Mouse (Mus musculus): ENCODE measurements around the gene Mocs1. TPM values are rescaled to one million over a fixed set of nuclear protein-coding genes. Genes with fewer than 3 reads are reported as not detected.
A peak's percentile ranks its signal among the peaks of the same experiment; 100 is the strongest.

The Mocs1 gene
- polyA plus RNA-seq, 1 experiment from 2014 or later: 5.9 TPM

- H3K4me3 ChIP-seq: no peak overlapping the region
- no peak overlapping the region for H3K27ac ChIP-seq
- H3K4me1 ChIP-seq: no peaks in the 10 kb centered on the region
- no peaks in the 10 kb centered on the region for H3K27me3 ChIP-seq (ENCODE audit: poor library complexity, severe bottlenecking)
- 77% methylated on average over 6 of the region's 6 CpGs for WGBS
- DNase-seq (ENCODE audit: extremely low spot score, low spot score): no peak
- no peaks in the 10 kb centered on the region for H3K9me3 ChIP-seq
- no peaks in the 10 kb centered on the region for H3K36me3 ChIP-seq (replicated peaks)
Measured at GRCm38 (mm10) chr17:49419813-49420212, 8.3 kb upstream of the Mocs1 start.

- Histone ChIP-seq H3K27me3 (ENCODE audit: poor library complexity, severe bottlenecking) (no peaks in the 10 kb centered on the region), H3K9me3 (no peaks in the 10 kb centered on the region), H3K4me1 (no peaks in the 10 kb centered on the region), H3K4me3 (no peak overlapping the region), H3K27ac (no peak overlapping the region), H3K36me3 (replicated peaks) (no peaks in the 10 kb centered on the region)
- 77% methylated on average over 3 of the region's 3 CpGs for WGBS
- no peak for DNase-seq (ENCODE audit: extremely low spot score, low spot score)
Measured at GRCm38 (mm10) chr17:49422286-49423066, 5.7 kb upstream of the Mocs1 start.

DNA sequence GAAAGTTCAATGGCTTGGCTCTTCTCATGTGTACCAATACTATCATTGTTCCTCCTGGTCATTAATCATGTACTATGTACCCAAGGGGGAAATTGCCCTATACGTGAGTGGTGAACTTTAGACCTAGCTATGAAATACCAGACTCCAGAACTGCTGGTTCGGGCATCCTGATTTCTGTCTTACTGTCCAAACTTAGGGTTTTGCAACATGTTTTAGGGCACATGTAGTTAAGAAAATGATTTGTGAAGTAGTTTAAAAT lies 5.2 kb upstream of the Mocs1 start:
- WGBS: 94% methylated on average over 2 of the region's 2 CpGs

GRCm38 (mm10) chr17:49423872-49424271 lies 4.3 kb upstream of the Mocs1 start:
- H3K36me3 ChIP-seq (replicated peaks): no peaks in the 10 kb centered on the region
- 84% methylated on average over 3 of the region's 3 CpGs for WGBS
- H3K4me1 ChIP-seq: peaks cover 5% of the 10 kb centered on the region
- no peak for DNase-seq (ENCODE audit: extremely low spot score, low spot score)
- H3K9me3 ChIP-seq: no peaks in the 10 kb centered on the region
- no peaks in the 10 kb centered on the region for H3K27me3 ChIP-seq (ENCODE audit: poor library complexity, severe bottlenecking)
- no peak overlapping the region for H3K4me3 ChIP-seq
- H3K27ac ChIP-seq: no peak overlapping the region

More for the DNA sequence above, 5.2 kb upstream of the Mocs1 start:
- H3K27me3 ChIP-seq (ENCODE audit: poor library complexity, severe bottlenecking): no peaks in the 10 kb centered on the region
- no peaks in the 10 kb centered on the region for H3K9me3 ChIP-seq
- H3K4me1 ChIP-seq: no peaks in the 10 kb centered on the region
- no peak overlapping the region for H3K27ac ChIP-seq
- no peak for DNase-seq (ENCODE audit: extremely low spot score, low spot score)
- H3K36me3 ChIP-seq (replicated peaks): no peaks in the 10 kb centered on the region
- no peak overlapping the region for H3K4me3 ChIP-seq

- Histone ChIP-seq H3K9me3 (no peaks in the 10 kb centered on the region), H3K27ac (no peak overlapping the region), H3K4me3 (peak overlapping the region; percentile 78), H3K27me3 (ENCODE audit: poor library complexity, severe bottlenecking) (no peaks in the 10 kb centered on the region), H3K36me3 (replicated peaks) (no peaks in the 10 kb centered on the region), H3K4me1 (peaks cover 29% of the 10 kb centered on the region)
- DNase-seq (ENCODE audit: extremely low spot score, low spot score): no peak
- 17% methylated on average over 9 of the region's 9 CpGs for WGBS
Measured at GRCm38 (mm10) chr17:49427631-49428238, 427 bp upstream of the Mocs1 start.

- no peak for DNase-seq (ENCODE audit: extremely low spot score, low spot score)
- WGBS: 74% methylated on average over 13 of the region's 13 CpGs
- Histone ChIP-seq H3K4me1 (peaks cover 29% of the 10 kb centered on the region), H3K27me3 (ENCODE audit: poor library complexity, severe bottlenecking) (no peaks in the 10 kb centered on the region), H3K9me3 (no peaks in the 10 kb centered on the region), H3K4me3 (peak overlapping the region; percentile 78), H3K27ac (peak overlapping the region; percentile 91), H3K36me3 (replicated peaks) (peaks cover 10% of the 10 kb centered on the region)
Measured at GRCm38 (mm10) chr17:49428751-49429415, 721 bp downstream of the Mocs1 start.

DNA sequence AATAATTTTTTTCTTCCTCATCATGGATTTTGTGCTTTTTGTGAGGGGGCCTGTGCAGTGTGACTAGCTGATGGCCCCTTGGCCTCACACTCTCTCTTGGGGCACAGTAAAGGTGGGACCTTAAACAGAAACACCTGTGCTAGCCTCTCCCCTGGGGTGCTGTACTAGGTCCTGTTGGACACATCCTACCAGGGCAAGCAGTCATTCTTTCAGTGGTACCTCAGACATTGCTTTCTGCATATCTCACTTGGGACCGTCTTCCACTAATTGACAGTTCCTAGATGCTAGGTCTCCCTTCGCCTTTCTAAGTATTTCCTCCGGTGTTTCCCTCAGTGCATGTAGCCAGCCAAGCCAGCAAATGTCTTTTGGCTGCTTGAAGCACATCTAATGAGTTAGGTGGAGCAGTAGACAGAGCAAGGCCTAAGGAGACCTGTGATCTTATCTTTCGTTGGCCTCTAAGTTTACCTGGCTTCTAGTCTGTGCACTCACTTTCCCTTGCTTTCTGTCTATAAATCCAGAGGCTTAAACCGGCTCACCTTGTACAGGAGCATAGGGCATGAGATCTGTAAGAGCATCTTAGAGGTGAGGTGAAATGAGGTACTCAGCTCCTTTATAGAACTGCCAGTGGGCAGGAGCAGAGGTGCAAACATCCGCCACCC lies 1.4 kb downstream of the Mocs1 start:
- peaks cover 15% of the 10 kb centered on the region for H3K36me3 ChIP-seq (replicated peaks)
- no peak overlapping the region for H3K27ac ChIP-seq
- no peak for DNase-seq (ENCODE audit: extremely low spot score, low spot score)
- H3K4me3 ChIP-seq: no peak overlapping the region; the same call in 1 of the 2 replicates
- 93% methylated on average over 6 of the region's 6 CpGs for WGBS
- peaks cover 29% of the 10 kb centered on the region for H3K4me1 ChIP-seq
- no peaks in the 10 kb centered on the region for H3K27me3 ChIP-seq (ENCODE audit: poor library complexity, severe bottlenecking)
- H3K9me3 ChIP-seq: no peaks in the 10 kb centered on the region

DNA sequence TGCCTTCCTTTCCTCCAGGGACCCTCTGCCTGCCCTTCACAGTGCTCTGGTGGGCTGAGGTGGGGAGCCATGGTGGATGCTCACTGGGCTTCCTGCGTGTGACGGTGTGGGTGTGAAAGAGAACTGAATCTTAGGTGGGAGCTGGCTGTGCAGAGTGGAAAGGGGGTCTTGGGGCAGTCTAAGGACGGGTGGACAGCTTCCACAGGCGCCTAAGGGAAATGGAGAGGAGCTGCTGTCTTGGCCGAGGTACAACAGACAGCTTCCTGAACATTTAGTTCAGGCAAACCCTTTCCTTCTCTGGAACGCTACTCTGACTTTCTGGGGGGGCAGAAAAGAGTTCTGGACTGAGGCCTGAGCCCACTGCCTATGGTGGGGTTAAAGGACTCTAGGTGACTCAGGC lies 2.0 kb downstream of the Mocs1 start:
- peaks cover 20% of the 10 kb centered on the region for H3K36me3 ChIP-seq (replicated peaks)
- DNase-seq (ENCODE audit: extremely low spot score, low spot score): no peak
- H3K4me1 ChIP-seq: peaks cover 29% of the 10 kb centered on the region

GRCm38 (mm10) chr17:49431176-49431575 lies 3.0 kb downstream of the Mocs1 start:
- H3K9me3 ChIP-seq: 0 out of 2 replicates have a peak, but pooled peaks cover 5% of the 10 kb centered on the region
- DNase-seq (ENCODE audit: extremely low spot score, low spot score): no peak
- H3K4me3 ChIP-seq: no peak overlapping the region

More for the DNA sequence above, 2.0 kb downstream of the Mocs1 start:
- no peaks in the 10 kb centered on the region for H3K27me3 ChIP-seq (ENCODE audit: poor library complexity, severe bottlenecking)
- no peak overlapping the region for H3K27ac ChIP-seq
- no peaks in the 10 kb centered on the region for H3K9me3 ChIP-seq
- no peak overlapping the region for H3K4me3 ChIP-seq
- WGBS: 84% methylated on average over 6 of the region's 6 CpGs

DNA sequence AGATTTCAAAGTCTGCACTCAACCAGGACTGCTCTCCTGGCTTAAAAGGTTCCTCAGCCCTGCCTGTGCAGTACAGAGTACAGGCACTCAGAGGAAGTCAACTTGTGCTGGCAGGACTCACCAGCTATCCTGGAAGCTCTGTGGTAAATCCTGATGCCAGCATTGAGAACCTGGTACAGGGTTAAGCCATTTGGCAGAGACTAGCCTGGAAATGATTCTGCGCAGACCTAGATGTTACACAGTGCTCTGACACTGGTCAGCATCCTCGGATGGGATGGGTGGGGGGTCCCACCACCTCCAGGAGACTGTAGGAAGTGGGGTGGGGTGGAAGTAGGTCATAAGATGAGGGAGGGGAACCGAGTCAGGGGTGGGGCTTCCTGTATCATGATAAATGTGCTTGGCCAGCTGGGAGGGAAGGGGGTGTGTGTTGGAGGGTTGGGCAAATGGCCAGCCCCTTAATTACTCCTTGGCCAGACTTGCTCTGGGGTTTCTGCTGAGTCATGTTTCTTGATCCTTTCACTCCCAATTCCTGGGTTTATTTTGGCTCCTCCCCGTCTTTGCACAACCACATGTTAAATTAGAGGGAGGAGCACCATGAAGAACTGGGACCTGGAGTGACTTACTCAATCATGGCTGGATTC lies 4.0 kb downstream of the Mocs1 start:
- Histone ChIP-seq H3K27ac (no peak overlapping the region), H3K36me3 (replicated peaks) (peaks cover 40% of the 10 kb centered on the region), H3K4me3 (no peak overlapping the region), H3K27me3 (ENCODE audit: poor library complexity, severe bottlenecking) (no peaks in the 10 kb centered on the region), H3K9me3 (0 out of 2 replicates have a peak, but pooled peaks cover 5% of the 10 kb centered on the region), H3K4me1 (peaks cover 29% of the 10 kb centered on the region)
- 73% methylated on average over 4 of the region's 4 CpGs for WGBS
- no peak for DNase-seq (ENCODE audit: extremely low spot score, low spot score)

More at GRCm38 (mm10) chr17:49431176-49431575, 3.0 kb downstream of the Mocs1 start:
- Histone ChIP-seq H3K27me3 (ENCODE audit: poor library complexity, severe bottlenecking) (no peaks in the 10 kb centered on the region), H3K4me1 (peaks cover 29% of the 10 kb centered on the region), H3K36me3 (replicated peaks) (peaks cover 30% of the 10 kb centered on the region), H3K27ac (no peak overlapping the region)
- WGBS: 93% methylated on average over 6 of the region's 6 CpGs

GRCm38 (mm10) chr17:49433071-49433470 lies 4.9 kb downstream of the Mocs1 start:
- Histone ChIP-seq H3K4me3 (no peak overlapping the region), H3K36me3 (replicated peaks) (peaks cover 42% of the 10 kb centered on the region), H3K4me1 (peaks cover 29% of the 10 kb centered on the region), H3K9me3 (0 out of 2 replicates have a peak, but pooled peaks cover 5% of the 10 kb centered on the region), H3K27me3 (ENCODE audit: poor library complexity, severe bottlenecking) (no peaks in the 10 kb centered on the region), H3K27ac (no peak overlapping the region)
- no peak for DNase-seq (ENCODE audit: extremely low spot score, low spot score)
- WGBS: 97% methylated on average over 6 of the region's 6 CpGs

DNA sequence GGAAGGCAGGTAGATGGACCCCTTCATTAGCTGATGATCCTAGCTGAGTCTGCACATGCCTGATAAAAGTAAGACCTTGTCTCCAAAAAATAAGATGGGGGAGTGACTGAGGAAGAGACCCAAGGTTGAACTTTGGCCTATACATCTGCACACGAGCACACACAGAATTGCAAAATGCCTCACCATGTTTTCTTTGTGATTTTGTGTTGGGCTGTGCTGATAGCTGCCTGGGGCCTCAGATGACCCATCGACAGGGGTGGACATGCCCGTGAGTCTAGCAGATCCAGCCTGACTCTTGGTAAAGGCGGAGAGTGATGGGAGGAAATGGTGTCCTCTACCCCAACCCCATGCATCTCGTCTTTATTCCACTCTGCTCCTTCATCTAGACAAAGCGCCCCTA lies 6.1 kb downstream of the Mocs1 start:
- peaks cover 20% of the 10 kb centered on the region for H3K4me1 ChIP-seq
- no peak overlapping the region for H3K27ac ChIP-seq
- H3K27me3 ChIP-seq (ENCODE audit: poor library complexity, severe bottlenecking): no peaks in the 10 kb centered on the region
- peaks cover 53% of the 10 kb centered on the region for H3K36me3 ChIP-seq (replicated peaks)
- 85% methylated on average over 6 of the region's 6 CpGs for WGBS
- H3K4me3 ChIP-seq: no peak overlapping the region
- 0 out of 2 replicates have a peak, but pooled peaks cover 5% of the 10 kb centered on the region for H3K9me3 ChIP-seq
- no peak for DNase-seq (ENCODE audit: extremely low spot score, low spot score)

Measured in forebrain, embryonic 10.5 days (tissue).